Mouse (Mus musculus): Measurements from ENCODE around the gene Olfr520. TPM values are rescaled to one million over a fixed set of nuclear protein-coding genes. Genes with fewer than 3 reads are reported as not detected.

Olfr520 gene
- polyA plus RNA-seq (2014; fragmentation: Illumina TruSeq; extraction: RNeasy Lipid Tissue Mini Kit (QIAGEN cat#74804); ENCODE audit: insufficient read depth, low read depth, low replicate concordance) = not detected

GRCm38 (mm10) chr7:99729973-99730372 lies at the start of gene Olfr520:
Gene Olfr520, plus strand, starts transcription at chr7:99730273.

GRCm38 (mm10) chr7:99711166-99711565 lies 18.9 kb upstream of the Olfr520 start, which contains the start of gene Slco2b1:
Gene Slco2b1, minus strand, starts transcription at chr7:99711340.

DNA sequence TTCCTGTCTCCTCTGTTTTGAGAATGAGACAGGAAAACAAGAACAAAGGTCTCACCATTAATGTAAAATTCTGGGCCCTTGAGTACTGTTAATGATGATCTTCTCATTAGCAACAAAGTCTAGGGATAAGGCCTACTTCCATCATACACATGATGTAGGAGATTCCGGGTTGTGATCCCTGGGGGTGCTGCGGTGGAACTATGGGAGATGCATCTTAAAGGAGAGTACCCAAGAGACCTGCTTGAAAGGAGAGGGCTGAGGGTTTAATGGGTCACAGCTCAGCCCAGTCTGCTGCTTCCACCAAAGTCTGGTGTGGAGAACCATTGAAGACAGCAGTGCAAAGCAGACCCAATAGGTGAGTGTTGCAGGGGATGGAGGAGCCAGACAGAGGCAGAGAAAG lies 33.1 kb downstream of the Olfr520 start, which contains the start of gene Olfr521:
TSS of gene Olfr521 (plus strand) at position 301 of the 400 bp plus-strand sequence.

Other genes starting within 250 kb of the Olfr520 start
- gene Rps3, start 246.5 kb upstream of the Olfr520 start, polyA plus RNA-seq (2014; fragmentation: Illumina TruSeq; extraction: RNeasy Lipid Tissue Mini Kit (QIAGEN cat#74804); ENCODE audit: insufficient read depth, low read depth, low replicate concordance) = 1,449 TPM
- 48.7 TPM for gene Arrb1, start 194.8 kb upstream of the Olfr520 start, polyA plus RNA-seq (2014; fragmentation: Illumina TruSeq; extraction: RNeasy Lipid Tissue Mini Kit (QIAGEN cat#74804); ENCODE audit: insufficient read depth, low read depth, low replicate concordance)
- 1.6 TPM for gene Tpbgl, start 103.2 kb upstream of the Olfr520 start, polyA plus RNA-seq (2014; fragmentation: Illumina TruSeq; extraction: RNeasy Lipid Tissue Mini Kit (QIAGEN cat#74804); ENCODE audit: insufficient read depth, low read depth, low replicate concordance)
- 6.2 TPM for gene Slco2b1, start 18.9 kb upstream of the Olfr520 start, polyA plus RNA-seq (2014; fragmentation: Illumina TruSeq; extraction: RNeasy Lipid Tissue Mini Kit (QIAGEN cat#74804); ENCODE audit: insufficient read depth, low read depth, low replicate concordance)
- not detected for gene Olfr521, start 33.2 kb downstream of the Olfr520 start, polyA plus RNA-seq (2014; fragmentation: Illumina TruSeq; extraction: RNeasy Lipid Tissue Mini Kit (QIAGEN cat#74804); ENCODE audit: insufficient read depth, low read depth, low replicate concordance)
- 2.4 TPM for gene Neu3, start 98.1 kb downstream of the Olfr520 start, polyA plus RNA-seq (2014; fragmentation: Illumina TruSeq; extraction: RNeasy Lipid Tissue Mini Kit (QIAGEN cat#74804); ENCODE audit: insufficient read depth, low read depth, low replicate concordance)
- 0.45 TPM for gene Xrra1, start 128.8 kb downstream of the Olfr520 start, polyA plus RNA-seq (2014; fragmentation: Illumina TruSeq; extraction: RNeasy Lipid Tissue Mini Kit (QIAGEN cat#74804); ENCODE audit: insufficient read depth, low read depth, low replicate concordance)
- gene Spcs2, start 133.2 kb downstream of the Olfr520 start, polyA plus RNA-seq (2014; fragmentation: Illumina TruSeq; extraction: RNeasy Lipid Tissue Mini Kit (QIAGEN cat#74804); ENCODE audit: insufficient read depth, low read depth, low replicate concordance) = 180 TPM